Mouse (Mus musculus) neural tube, embryonic 15.5 days (tissue): ENCODE data around the gene Rin2. TPM values are rescaled to one million over a fixed set of nuclear protein-coding genes. Genes with fewer than 3 reads are reported as not detected.

ENCODE experiments used
- ATAC-seq: fragments of 200-750 bp; cut with Nextera tagmentation; 2 replicates; pipeline ENCODE4 v1.8.0; 2017; ENCODE audit warnings: mild to moderate bottlenecking, moderate TSS enrichment, moderate library complexity; ENCODE audit not compliant: low FRiP score
- H3K27ac ChIP-seq: fragments of 300-500 bp; sonication (generic); replicated peaks from 2 replicates; pipeline ENCODE4 v1.5.1; 2015; ENCODE audit warnings: mild to moderate bottlenecking, inconsistent platforms
- H3K27me3 ChIP-seq: fragments of 300-500 bp; sonication (generic); replicated peaks from 2 replicates; pipeline ENCODE4 v1.6.1; 2015; ENCODE audit warnings: inconsistent platforms
- H3K36me3 ChIP-seq: fragments of 300-500 bp; sonication (generic); 2 replicates; pipeline ENCODE4 v1.6.1; 2015; ENCODE audit warnings: inconsistent platforms
- H3K4me1 ChIP-seq: fragments of 300-500 bp; sonication (generic); 2 replicates; pipeline ENCODE4 v1.6.1; 2015; ENCODE audit warnings: inconsistent platforms
- H3K4me2 ChIP-seq: fragments of 300-500 bp; sonication (generic); 2 replicates; pipeline ENCODE4 v1.6.1; 2015; ENCODE audit warnings: inconsistent platforms, mild to moderate bottlenecking, moderate library complexity
- H3K4me3 ChIP-seq: fragments of 300-500 bp; sonication (generic); replicated peaks from 2 replicates; pipeline ENCODE4 v1.5.1; 2015; ENCODE audit warnings: mild to moderate bottlenecking, inconsistent platforms
- H3K9ac ChIP-seq: fragments of 300-500 bp; sonication (generic); replicated peaks from 2 replicates; pipeline ENCODE4 v1.6.1; 2015; ENCODE audit warnings: mild to moderate bottlenecking, inconsistent platforms
- H3K9me3 ChIP-seq: fragments of 300-500 bp; sonication (generic); replicated peaks from 2 replicates; pipeline ENCODE4 v1.6.1; 2016; ENCODE audit warnings: inconsistent platforms
- WGBS: fragments of 180-500 bp; shearing (Covaris S2); methylation state at CpG from one replicate; pipeline ENCODE4 v1.1.7; 2015; ENCODE audit warnings: mixed read lengths; 5-methylcytosine and 5-hydroxymethylcytosine counted together
- polyA plus RNA-seq: library from polyadenylated mRNA; unstranded; fragments of >200 nt; fragmentation: Nextera tagmentation; extraction: Ambion mirVana; gene quantifications from 2 replicates; pipeline ENCODE4 v1.2.1, GENCODE M21; 2015

Rin2 gene
- polyA plus RNA-seq, 1 experiment from 2014 or later, result 14.8 TPM

DNA sequence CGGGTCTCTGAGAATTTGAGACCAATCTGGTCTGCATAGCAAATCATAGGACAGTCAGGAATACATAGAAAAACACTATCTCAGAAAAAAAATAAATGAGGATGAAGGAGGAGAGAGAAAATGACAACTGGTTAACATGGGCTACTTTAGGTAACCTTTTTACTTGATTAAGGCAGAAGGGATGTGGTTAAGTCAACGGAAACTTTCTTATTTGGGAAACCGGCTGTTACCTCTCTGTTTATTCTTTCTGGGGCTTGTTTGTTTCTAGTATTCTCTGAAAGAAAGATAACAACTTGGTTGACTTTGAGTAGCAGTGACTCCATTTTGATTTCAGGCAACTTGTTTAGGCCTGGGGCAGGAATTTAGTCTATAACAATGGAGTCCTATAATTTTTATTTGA is 163.7 kb downstream of the Rin2 start:
- no peak overlapping the region for H3K27ac ChIP-seq
- no peak for ATAC-seq
- WGBS, result 84% methylated on average over 3 of the region's 3 CpGs
- no peak overlapping the region for H3K4me3 ChIP-seq
- no peaks in the 10 kb centered on the region for H3K9me3 ChIP-seq
- no peaks in the 10 kb centered on the region for H3K27me3 ChIP-seq
- H3K4me2 ChIP-seq, result no peak overlapping the region
- no peak overlapping the region for H3K9ac ChIP-seq
- no peaks in the 10 kb centered on the region for H3K4me1 ChIP-seq
- no peaks in the 10 kb centered on the region for H3K36me3 ChIP-seq

DNA sequence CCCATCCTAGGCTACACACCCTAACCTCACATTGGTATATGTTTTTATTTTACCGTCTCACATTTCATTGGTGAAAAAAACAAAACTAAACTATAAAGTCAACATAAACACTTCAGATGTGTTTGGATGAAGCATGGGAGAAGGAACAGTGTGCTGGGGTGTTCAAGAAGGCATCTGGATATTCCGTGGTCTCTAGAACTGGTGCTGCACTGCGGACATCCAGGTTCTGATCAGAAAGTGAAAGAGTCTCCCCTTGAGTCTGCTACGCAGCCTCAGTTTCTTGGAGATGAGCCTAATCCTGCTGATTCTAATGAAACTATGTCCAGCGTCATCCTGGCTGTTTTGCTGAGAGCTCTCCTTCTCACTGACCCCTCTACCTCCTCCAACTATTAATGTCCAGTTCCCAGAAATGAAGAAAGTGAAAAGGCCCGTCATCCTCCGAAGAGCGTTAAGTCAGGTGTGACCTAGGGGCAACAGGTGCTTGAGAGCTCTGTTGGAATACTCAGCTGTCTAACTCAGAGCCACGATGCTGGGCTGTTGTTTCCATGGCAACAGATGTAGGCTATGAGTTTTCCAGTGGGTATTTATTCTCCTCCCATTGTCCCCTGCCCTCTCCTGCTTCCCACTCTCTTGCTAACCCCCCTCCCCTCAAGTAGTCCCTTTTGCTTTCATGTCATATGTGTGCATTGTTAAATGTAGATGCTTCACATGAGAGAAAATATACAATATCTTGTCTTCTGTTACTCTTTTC is 164.7 kb downstream of the Rin2 start:
- Histone ChIP-seq H3K36me3 (0 out of 2 replicates have a peak, but pooled peaks cover under 1% of the 10 kb centered on the region), H3K27ac (no peak overlapping the region), H3K9ac (no peak overlapping the region), H3K4me1 (no peaks in the 10 kb centered on the region), H3K4me2 (no peak overlapping the region), H3K27me3 (no peaks in the 10 kb centered on the region), H3K9me3 (no peaks in the 10 kb centered on the region), H3K4me3 (no peak overlapping the region)
- 0 out of 2 replicates have a peak, but pooled peaks have one; percentile 53 for ATAC-seq
- 74% methylated on average over 9 of the region's 9 CpGs for WGBS

DNA sequence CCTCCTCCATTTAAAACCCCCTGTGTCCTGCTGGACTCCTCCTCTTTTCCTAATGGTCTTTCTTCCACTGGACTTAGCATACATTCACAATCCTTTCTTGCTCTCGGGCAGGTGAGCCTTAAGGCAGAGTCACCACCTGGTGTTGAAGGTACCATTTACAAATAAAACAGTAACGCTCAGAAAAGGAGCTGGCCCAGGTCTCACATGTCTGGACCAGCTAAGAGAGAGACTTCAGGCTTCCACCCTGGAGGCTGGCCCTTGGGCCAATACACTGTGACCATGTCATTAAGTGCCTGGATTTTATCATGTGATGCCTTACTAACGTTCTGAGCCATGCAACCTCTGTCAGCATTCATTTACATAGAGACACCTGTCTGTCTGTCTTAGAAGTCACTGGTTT is 165.3 kb downstream of the Rin2 start:
- WGBS, result 82% methylated on average over 3 of the region's 3 CpGs

DNA sequence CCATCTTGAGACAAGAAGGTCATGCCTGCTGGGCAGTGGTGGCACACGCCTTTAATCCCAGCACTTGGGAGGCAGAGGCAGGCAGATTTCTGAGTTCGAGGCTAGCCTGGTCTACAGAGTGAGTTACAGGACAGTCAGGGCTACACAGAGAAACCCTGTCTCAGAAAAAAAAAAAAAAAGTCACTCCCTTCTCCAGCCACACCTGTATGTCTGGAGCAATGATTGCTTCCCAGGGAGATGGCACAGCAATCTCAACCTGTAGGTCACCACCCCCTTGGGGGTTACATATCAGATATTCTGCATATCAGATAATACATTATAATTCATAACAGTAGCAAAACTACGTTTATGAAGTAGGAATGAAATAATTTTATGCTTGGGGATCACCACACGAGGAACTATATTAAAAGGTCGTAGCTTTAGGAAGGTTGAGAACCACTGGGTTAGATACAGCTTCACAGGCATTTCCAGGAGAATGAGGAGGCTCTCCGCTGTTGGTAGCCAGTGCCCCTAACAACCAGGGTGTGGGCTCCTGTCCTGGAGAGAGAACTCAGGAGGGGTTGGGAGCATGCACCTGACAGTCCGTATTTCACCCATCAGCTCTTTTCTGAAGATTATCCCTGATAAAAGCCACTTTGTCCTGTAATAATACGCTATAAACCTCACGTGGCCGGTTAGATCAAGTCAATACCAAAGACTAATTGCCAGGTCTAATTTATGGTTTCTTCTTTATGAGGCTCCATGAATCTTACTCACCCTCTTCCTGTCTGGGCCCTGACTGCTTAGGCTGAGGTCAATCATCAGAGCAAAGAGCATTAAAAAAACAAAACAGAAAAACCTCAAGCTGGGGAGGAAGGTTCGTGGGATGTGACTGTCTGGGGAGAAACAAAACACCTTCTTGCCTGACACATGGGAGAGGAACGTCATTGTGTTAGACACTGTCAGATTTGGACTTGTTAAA is 166.2 kb downstream of the Rin2 start:
- ATAC-seq, result no peak
- Histone ChIP-seq H3K36me3 (0 out of 2 replicates have a peak, but pooled peaks cover 4% of the 10 kb centered on the region), H3K4me1 (no peaks in the 10 kb centered on the region), H3K9me3 (no peaks in the 10 kb centered on the region), H3K4me3 (no peak overlapping the region), H3K27ac (no peak overlapping the region), H3K27me3 (no peaks in the 10 kb centered on the region), H3K4me2 (no peak overlapping the region), H3K9ac (no peak overlapping the region)
- WGBS, result 60% methylated on average over 12 of the region's 12 CpGs

More for the DNA sequence above, 165.3 kb downstream of the Rin2 start:
- Histone ChIP-seq H3K4me3 (no peak overlapping the region), H3K27ac (no peak overlapping the region), H3K9ac (no peak overlapping the region), H3K9me3 (no peaks in the 10 kb centered on the region), H3K36me3 (0 out of 2 replicates have a peak, but pooled peaks cover 4% of the 10 kb centered on the region), H3K4me2 (no peak overlapping the region), H3K4me1 (no peaks in the 10 kb centered on the region), H3K27me3 (no peaks in the 10 kb centered on the region)
- no peak for ATAC-seq

DNA sequence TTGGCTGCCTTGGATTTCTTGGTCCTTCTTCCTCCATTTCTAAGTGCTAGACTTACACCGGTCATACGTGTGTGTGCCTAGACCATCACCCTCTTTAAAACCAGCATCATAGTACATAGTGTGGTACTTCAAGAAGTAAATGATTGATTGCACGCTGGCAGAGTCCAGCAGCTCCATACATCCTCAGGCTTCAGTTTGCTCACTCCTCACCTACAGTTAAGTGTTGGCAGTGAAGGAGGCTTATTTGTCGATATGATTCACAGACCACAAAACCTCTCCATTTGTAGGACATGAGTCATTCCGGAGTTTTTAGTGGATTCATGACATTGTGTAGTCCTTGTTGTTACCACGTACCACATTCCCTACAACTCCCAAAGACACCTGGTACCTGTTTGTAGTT is 168.3 kb downstream of the Rin2 start:
- ATAC-seq, result no peak
- peaks cover 4% of the 10 kb centered on the region; the same call in 1 of the 2 replicates for H3K36me3 ChIP-seq

DNA sequence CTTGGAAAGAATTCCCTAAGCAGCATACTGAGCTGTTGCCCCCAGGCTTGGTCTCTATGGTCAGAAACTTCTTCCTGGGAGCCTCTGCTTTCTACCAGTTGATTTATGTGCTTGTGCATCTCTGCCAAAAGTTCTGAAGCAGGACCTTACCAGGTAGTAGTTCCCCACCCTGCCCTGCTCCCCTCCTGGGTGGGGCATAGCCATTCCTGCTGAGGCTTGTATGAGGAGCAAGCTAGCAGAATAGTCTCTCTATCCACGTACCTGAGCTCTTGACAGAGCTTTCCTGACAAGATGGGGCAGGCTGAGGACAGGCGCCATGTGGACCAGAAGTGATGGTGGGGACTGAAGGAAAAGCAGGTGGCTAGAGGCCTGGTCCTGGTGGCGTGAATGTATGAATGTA is 171.6 kb downstream of the Rin2 start:
- WGBS, result 91% methylated on average over 3 of the region's 3 CpGs
- Histone ChIP-seq H3K4me3 (no peak overlapping the region), H3K36me3 (peaks cover 9% of the 10 kb centered on the region; the same call in 1 of the 2 replicates), H3K9ac (no peak overlapping the region), H3K27me3 (no peaks in the 10 kb centered on the region), H3K4me1 (no peaks in the 10 kb centered on the region), H3K4me2 (no peak overlapping the region), H3K27ac (no peak overlapping the region), H3K9me3 (no peaks in the 10 kb centered on the region)
- ATAC-seq, result no peak

More for the DNA sequence above, 168.3 kb downstream of the Rin2 start:
- Histone ChIP-seq H3K4me3 (no peak overlapping the region), H3K4me2 (no peak overlapping the region), H3K4me1 (no peaks in the 10 kb centered on the region), H3K27ac (no peak overlapping the region), H3K9ac (no peak overlapping the region), H3K9me3 (no peaks in the 10 kb centered on the region), H3K27me3 (no peaks in the 10 kb centered on the region)
- 95% methylated on average over 6 of the region's 6 CpGs for WGBS

DNA sequence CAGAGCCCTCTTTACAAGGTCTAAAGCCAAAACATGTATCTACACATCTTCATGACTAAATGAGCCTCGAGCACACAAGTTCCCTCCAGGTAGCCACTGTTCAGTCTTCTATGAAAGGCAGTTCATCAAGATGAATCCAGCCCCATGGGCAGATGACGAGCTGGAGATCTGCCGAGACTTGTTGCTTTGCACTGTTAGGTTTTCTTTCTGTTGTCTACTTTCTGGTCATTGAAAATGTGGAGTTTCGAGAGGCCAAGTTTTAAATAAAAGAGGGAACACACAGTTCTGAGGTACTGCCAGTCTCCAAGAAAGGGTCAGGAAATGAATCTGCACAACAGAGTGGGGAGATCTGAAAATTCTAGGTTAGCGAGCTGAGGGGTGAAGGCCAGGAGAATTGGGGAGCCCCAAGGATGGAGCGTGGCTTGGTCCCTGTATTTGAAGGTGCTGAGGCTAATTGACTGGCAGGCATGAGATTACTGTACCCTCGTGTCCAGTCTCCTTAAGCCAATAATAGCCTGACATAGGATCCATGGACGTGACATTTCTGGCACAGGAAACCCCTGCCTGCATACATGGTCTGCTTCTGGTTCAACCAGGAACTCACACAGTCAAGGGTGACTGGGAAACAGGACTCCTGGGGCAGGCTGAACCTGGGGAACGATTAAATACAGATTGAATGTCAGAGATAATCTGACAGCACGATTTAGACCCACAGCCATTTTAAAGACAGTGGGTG is 174.3 kb downstream of the Rin2 start:
- no peak overlapping the region for H3K27ac ChIP-seq
- no peaks in the 10 kb centered on the region for H3K9me3 ChIP-seq
- WGBS, result 86% methylated on average over 10 of the region's 10 CpGs
- no peaks in the 10 kb centered on the region for H3K27me3 ChIP-seq
- no peaks in the 10 kb centered on the region for H3K4me1 ChIP-seq
- H3K36me3 ChIP-seq, result peaks cover 9% of the 10 kb centered on the region; the same call in 1 of the 2 replicates
- no peak overlapping the region for H3K4me3 ChIP-seq
- no peak overlapping the region for H3K4me2 ChIP-seq
- H3K9ac ChIP-seq, result no peak overlapping the region
- ATAC-seq, result no peak

DNA sequence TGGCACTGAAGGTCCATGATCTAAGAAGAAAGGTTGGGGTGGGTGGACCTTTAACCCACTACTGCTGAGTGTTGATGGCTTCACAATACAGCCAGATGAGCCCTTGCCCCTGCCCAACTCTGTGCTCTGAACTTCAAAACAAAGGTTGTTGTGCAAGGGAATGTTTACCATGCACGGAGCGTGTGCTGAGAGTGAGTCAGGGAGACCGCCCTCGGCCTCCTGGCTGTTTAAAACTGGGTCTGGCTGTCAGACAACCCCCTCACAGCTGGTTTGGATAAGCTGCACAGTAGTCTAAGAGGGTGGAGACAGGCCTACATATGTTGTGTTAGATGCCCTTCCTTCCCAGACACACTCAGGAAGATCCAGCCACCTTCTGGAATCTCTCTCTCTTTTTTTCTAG is 175.8 kb downstream of the Rin2 start:
- no peaks in the 10 kb centered on the region for H3K9me3 ChIP-seq
- H3K27me3 ChIP-seq, result no peaks in the 10 kb centered on the region
- ATAC-seq, result no peak
- H3K4me3 ChIP-seq, result no peak overlapping the region
- H3K4me2 ChIP-seq, result no peak overlapping the region
- H3K4me1 ChIP-seq, result no peaks in the 10 kb centered on the region
- 76% methylated on average over 4 of the region's 4 CpGs for whole genome bisulfite sequencing
- H3K27ac ChIP-seq, result no peak overlapping the region
- peaks cover 6% of the 10 kb centered on the region; the same call in 1 of the 2 replicates for H3K36me3 ChIP-seq
- H3K9ac ChIP-seq, result no peak overlapping the region

DNA sequence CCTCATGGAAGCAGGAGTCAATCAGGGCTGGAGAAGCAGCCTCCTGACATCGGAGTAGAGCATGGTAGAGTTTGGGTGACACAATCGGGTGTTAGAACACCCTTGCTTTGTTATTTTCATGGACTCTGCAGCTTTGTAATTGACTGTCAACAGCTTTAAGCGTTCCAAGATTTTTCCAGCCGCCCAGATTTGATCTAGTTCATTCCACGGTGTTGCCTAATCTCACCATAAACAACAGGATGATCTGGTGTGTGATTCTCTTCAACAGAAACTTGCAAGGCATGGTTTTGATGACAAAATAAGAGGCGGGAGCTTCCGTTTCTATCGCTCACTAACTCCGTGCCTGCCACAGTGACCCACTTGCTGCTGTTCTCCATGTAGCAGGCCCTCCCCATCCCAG is 180.8 kb downstream of the Rin2 start:
- H3K27ac ChIP-seq, result no peak overlapping the region
- H3K4me3 ChIP-seq, result no peak overlapping the region
- no peaks in the 10 kb centered on the region for H3K27me3 ChIP-seq
- peaks cover 31% of the 10 kb centered on the region for H3K4me1 ChIP-seq
- H3K9me3 ChIP-seq, result no peaks in the 10 kb centered on the region
- no peak overlapping the region for H3K4me2 ChIP-seq
- H3K36me3 ChIP-seq, result no peaks in the 10 kb centered on the region
- WGBS, result 93% methylated on average over 9 of the region's 9 CpGs
- no peak overlapping the region for H3K9ac ChIP-seq
- no peak for ATAC-seq

DNA sequence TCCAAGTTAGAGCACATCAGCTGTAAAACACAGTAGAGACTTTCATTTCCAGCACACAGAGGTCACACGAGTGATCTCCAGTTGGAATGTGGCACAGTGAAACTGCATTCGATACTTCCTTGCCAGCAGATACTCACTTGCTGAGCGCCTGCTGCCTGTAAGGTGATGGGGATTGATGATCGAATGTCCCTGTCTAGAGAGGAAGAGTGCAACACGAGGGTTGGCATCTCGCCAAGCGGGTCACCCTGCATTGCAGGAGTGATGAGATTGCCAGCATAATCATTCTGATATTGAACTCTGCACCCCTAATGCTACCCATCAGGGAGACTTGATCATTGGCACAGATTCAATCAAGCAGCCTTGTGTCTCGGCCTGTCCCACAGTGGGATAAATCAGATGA is 182.8 kb downstream of the Rin2 start:
- Histone ChIP-seq H3K9ac (no peak overlapping the region), H3K36me3 (no peaks in the 10 kb centered on the region), H3K4me3 (no peak overlapping the region), H3K9me3 (no peaks in the 10 kb centered on the region), H3K4me2 (no peak overlapping the region), H3K27ac (no peak overlapping the region), H3K27me3 (no peaks in the 10 kb centered on the region), H3K4me1 (peaks cover 39% of the 10 kb centered on the region)
- ATAC-seq, result no peak
- 65% methylated on average over 8 of the region's 8 CpGs for WGBS

DNA sequence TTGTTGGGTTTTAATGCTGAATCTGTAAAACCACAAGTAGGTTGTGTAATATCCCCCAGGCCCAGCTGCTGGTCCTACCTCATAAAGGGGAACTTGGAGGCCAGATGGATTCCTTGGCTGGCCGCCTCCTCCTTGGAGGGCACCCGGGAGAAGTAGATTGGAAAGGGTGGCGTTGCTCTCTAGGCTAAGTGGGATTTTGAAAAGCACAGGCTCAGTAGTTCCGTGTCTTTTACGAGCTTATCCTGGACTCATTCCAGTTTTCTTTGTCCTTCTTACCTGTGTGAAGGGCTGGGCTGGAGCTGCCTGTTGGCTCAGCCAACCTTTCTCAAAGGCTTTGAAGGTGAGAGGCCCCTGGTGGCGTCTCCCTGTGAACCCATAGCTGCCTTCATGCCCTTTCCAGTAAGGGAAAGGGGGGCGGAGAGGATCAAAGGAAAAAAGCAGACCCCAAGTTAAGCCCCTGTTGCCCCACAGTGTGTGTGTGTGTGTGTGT is 184.5 kb downstream of the Rin2 start:
- no peaks in the 10 kb centered on the region for H3K36me3 ChIP-seq
- H3K4me3 ChIP-seq, result peak overlapping the region; percentile 38
- H3K9ac ChIP-seq, result peak overlapping the region; percentile 40; the same call in 1 of the 2 replicates
- H3K4me1 ChIP-seq, result peaks cover 39% of the 10 kb centered on the region
- peak overlapping the region; percentile 58 for H3K4me2 ChIP-seq
- 41% methylated on average over 7 of the region's 7 CpGs for WGBS
- H3K27ac ChIP-seq, result peak overlapping the region; percentile 83
- ATAC-seq, result peak; percentile 26
- H3K9me3 ChIP-seq, result no peaks in the 10 kb centered on the region
- no peaks in the 10 kb centered on the region for H3K27me3 ChIP-seq
